Mouse (Mus musculus) testis, adult 2 months (tissue): ENCODE data around the gene Rp9.

Experiments used
- CTCF ChIP-seq: fragments of 200-500 bp; IDR thresholded peaks from 2 replicates; pipeline ENCODE4 v1.5.1; 2012; ENCODE audit warnings: low read depth, mild to moderate bottlenecking, inconsistent platforms, low read length, moderate library complexity; ENCODE audit not compliant: control insufficient read depth, insufficient read depth, insufficient replicate concordance
- POLR2A ChIP-seq: fragments of 200-500 bp; IDR thresholded peaks from 2 replicates; pipeline ENCODE4 v1.6.1; 2012; ENCODE audit warnings: low read depth, mild to moderate bottlenecking, inconsistent platforms, low read length, moderate library complexity; ENCODE audit not compliant: control insufficient read depth

DNA sequence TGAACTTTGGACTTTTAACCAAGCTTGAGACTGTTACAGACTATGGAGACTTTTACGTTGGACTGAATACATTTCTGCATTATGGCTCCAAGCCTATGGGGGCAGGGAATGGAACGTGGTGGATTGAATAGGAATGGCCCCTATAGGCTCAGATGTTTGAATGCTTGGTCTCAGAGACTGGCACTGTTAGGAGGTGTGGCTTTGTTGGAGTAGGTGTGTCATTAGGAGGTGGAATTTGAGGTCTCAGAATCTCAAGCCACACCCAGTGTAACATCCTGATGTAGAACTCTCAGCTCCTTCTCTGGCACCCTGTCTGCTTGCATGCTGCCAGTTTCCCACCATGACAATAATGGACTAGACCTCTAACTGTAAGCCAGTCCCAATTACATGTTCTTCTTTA, 36.3 kb downstream of the Rp9 start:
- TF ChIP-seq CTCF (no peak), POLR2A (no peak)
